Mouse (Mus musculus) myocyte (in vitro differentiated cells): ENCODE results near the gene Maz. TPM values are rescaled to one million over a fixed set of nuclear protein-coding genes. Genes with fewer than 3 reads are reported as not detected.

Experiments used
- H3K27me3 ChIP-seq: one replicate; pipeline ENCODE4 v1.6.1; 2011; ENCODE audit not compliant: control insufficient read depth, insufficient read depth, insufficient read length
- H3K36me3 ChIP-seq: one replicate; pipeline ENCODE4 v1.6.1; 2011; ENCODE audit not compliant: control insufficient read depth, insufficient read depth
- H3K4me2 ChIP-seq: one replicate; pipeline ENCODE4 v1.6.1; 2011; ENCODE audit warnings: low read depth, control low read depth
- H3K4me3 ChIP-seq: one replicate; pipeline ENCODE4 v1.5.1; 2011; ENCODE audit warnings: mild to moderate bottlenecking, control low read depth, moderate library complexity
- H3K79me2 ChIP-seq: one replicate; pipeline ENCODE4 v1.6.1; 2011; ENCODE audit not compliant: control insufficient read depth, insufficient read depth
- H3ac ChIP-seq: one replicate; pipeline ENCODE4 v1.6.1; 2011; ENCODE audit not compliant: control insufficient read depth, insufficient read length
- CEBPB ChIP-seq: IDR thresholded peaks from 2 replicates; pipeline ENCODE4 v1.6.1; 2011; ENCODE audit warnings: mild to moderate bottlenecking, moderate library complexity; ENCODE audit not compliant: poor library complexity, insufficient read depth, severe bottlenecking
- E2F4 ChIP-seq: IDR thresholded peaks from one replicate; pipeline ENCODE4 v1.6.1; 2011; ENCODE audit warnings: mild to moderate bottlenecking, control low read depth, moderate library complexity; ENCODE audit not compliant: insufficient read depth
- MAX ChIP-seq: IDR thresholded peaks from one replicate; pipeline ENCODE4 v1.6.1; 2011; ENCODE audit warnings: low read depth, mild to moderate bottlenecking, control low read depth
- MYOD1 ChIP-seq, 3 experiments: IDR thresholded peaks; one replicate each; pipeline ENCODE4 v1.6.1; 2011; ENCODE audit warnings: control low read depth in 2 of 3, low read depth in 2 of 3, mild to moderate bottlenecking in 2 of 3, moderate library complexity in 1 of 3; ENCODE audit not compliant: insufficient read length in 2 of 3, control insufficient read depth in 1 of 3
- MYOG ChIP-seq, 3 experiments: IDR thresholded peaks; one replicate each; pipeline ENCODE4 v1.6.1; 2011; ENCODE audit warnings: control low read depth in 2 of 3, low read depth in 2 of 3, mild to moderate bottlenecking in 2 of 3; ENCODE audit not compliant: insufficient read length in 2 of 3, control insufficient read depth in 1 of 3, insufficient read depth in 1 of 3
- POLR2A ChIP-seq: IDR thresholded peaks from one replicate; pipeline ENCODE4 v1.6.1; 2011; ENCODE audit warnings: low read depth, mild to moderate bottlenecking, control low read depth, moderate library complexity; ENCODE audit not compliant: insufficient read length
- POLR2AphosphoS2 ChIP-seq: IDR thresholded peaks from one replicate; pipeline ENCODE4 v1.6.1; 2011; ENCODE audit warnings: low read depth, control low read depth; ENCODE audit not compliant: insufficient read length
- REST ChIP-seq: IDR thresholded peaks from one replicate; pipeline ENCODE4 v1.6.1; 2011; ENCODE audit warnings: mild to moderate bottlenecking, control low read depth, moderate library complexity; ENCODE audit not compliant: insufficient read depth, insufficient read length
- SRF ChIP-seq: IDR thresholded peaks from one replicate; pipeline ENCODE4 v1.6.1; 2011; ENCODE audit warnings: low read depth; ENCODE audit not compliant: control insufficient read depth, insufficient read length
- TCF12 ChIP-seq: IDR thresholded peaks from one replicate; pipeline ENCODE4 v1.6.1; 2011; ENCODE audit warnings: mild to moderate bottlenecking, control low read depth; ENCODE audit not compliant: poor library complexity, insufficient read depth, severe bottlenecking
- TCF3 ChIP-seq: IDR thresholded peaks from one replicate; pipeline ENCODE4 v1.6.1; 2011; ENCODE audit warnings: low read depth, control low read depth; ENCODE audit not compliant: insufficient read length
- USF1 ChIP-seq: IDR thresholded peaks from one replicate; pipeline ENCODE4 v1.6.1; 2011; ENCODE audit warnings: low read depth, mild to moderate bottlenecking, control low read depth, moderate library complexity
- polyA plus RNA-seq: library from polyadenylated mRNA; unstranded; fragments of >200 nt; fragmentation: generic; extraction: Trizol; gene quantifications from one replicate; pipeline ENCODE4 v1.2.1, GENCODE M21; 2012; ENCODE audit warnings: missing spikeins

Gene Maz
- polyA plus RNA-seq, 1 experiment, result 115 TPM

GRCm38 (mm10) chr7:126996449-126996848 is 30.4 kb downstream of the Maz start:
- Histone ChIP-seq H3K4me2 (no peak overlapping the region), H3K36me3 (peaks cover 5% of the 10 kb centered on the region), H3K27me3 (no peaks in the 10 kb centered on the region), H3K4me3 (no peak overlapping the region), H3K79me2 (no peaks in the 10 kb centered on the region), H3ac (no peak overlapping the region)
- no peak for TF ChIP-seq MYOD1 (IDR thresholded peaks at IDR 0.05; ENCODE audit: control insufficient read depth in 1 of 3, insufficient read length in 2 of 3, low read depth in 2 of 3)
- TF ChIP-seq USF1, result no peak
- TF ChIP-seq POLR2A, result no peak
- no peak for TF ChIP-seq CEBPB
- TF ChIP-seq SRF, result no peak
- TF ChIP-seq TCF12, result no peak
- TF ChIP-seq MYOG (IDR thresholded peaks at IDR 0.05; ENCODE audit: control insufficient read depth in 1 of 3, insufficient read depth in 1 of 3, insufficient read length in 2 of 3, low read depth in 2 of 3), result no peak
- TF ChIP-seq TCF3, result no peak
- no peak for TF ChIP-seq MAX
- TF ChIP-seq REST, result no peak
- no peak for TF ChIP-seq POLR2AphosphoS2
- no peak for TF ChIP-seq E2F4

- H3ac ChIP-seq, result no peak overlapping the region
- H3K4me3 ChIP-seq, result no peak overlapping the region
- no peaks in the 10 kb centered on the region for H3K36me3 ChIP-seq
- H3K27me3 ChIP-seq, result no peaks in the 10 kb centered on the region
- TF ChIP-seq SRF (no peak), MAX (no peak), POLR2AphosphoS2 (no peak), USF1 (no peak), TCF3 (no peak), POLR2A (no peak), CEBPB (no peak), TCF12 (no peak), E2F4 (no peak), MYOD1 (IDR thresholded peaks at IDR 0.05; ENCODE audit: control insufficient read depth in 1 of 3, insufficient read length in 2 of 3, low read depth in 2 of 3) (no peak), MYOG (IDR thresholded peaks at IDR 0.05; ENCODE audit: control insufficient read depth in 1 of 3, insufficient read depth in 1 of 3, insufficient read length in 2 of 3, low read depth in 2 of 3) (no peak), REST (no peak)
- H3K4me2 ChIP-seq, result no peak overlapping the region
- H3K79me2 ChIP-seq, result no peaks in the 10 kb centered on the region
Observed at GRCm38 (mm10) chr7:126988816-126989215, 38.0 kb downstream of the Maz start.

- H3K4me3 ChIP-seq, result no peak overlapping the region
- H3K36me3 ChIP-seq, result no peaks in the 10 kb centered on the region
- no peaks in the 10 kb centered on the region for H3K27me3 ChIP-seq
- H3K4me2 ChIP-seq, result no peak overlapping the region
- H3K79me2 ChIP-seq, result no peaks in the 10 kb centered on the region
- no peak overlapping the region for H3ac ChIP-seq
- TF ChIP-seq POLR2AphosphoS2 (peak; percentile 56), MYOG (IDR thresholded peaks at IDR 0.05; ENCODE audit: control insufficient read depth in 1 of 3, insufficient read depth in 1 of 3, insufficient read length in 2 of 3, low read depth in 2 of 3) (peak in 2 of 3 experiments; percentile 26 to 65), MYOD1 (IDR thresholded peaks at IDR 0.05; ENCODE audit: control insufficient read depth in 1 of 3, insufficient read length in 2 of 3, low read depth in 2 of 3) (peak in 1 of 3 experiments; percentile 72), TCF12 (no peak), SRF (no peak), REST (no peak)
Observed at GRCm38 (mm10) chr7:126986319-126986718, 40.5 kb downstream of the Maz start.

GRCm38 (mm10) chr7:126984667-126985444 is 42.0 kb downstream of the Maz start:
- Histone ChIP-seq H3ac (no peak overlapping the region), H3K27me3 (no peaks in the 10 kb centered on the region), H3K4me2 (peak overlapping the region; percentile 9), H3K36me3 (peaks cover 5% of the 10 kb centered on the region), H3K4me3 (no peak overlapping the region), H3K79me2 (no peaks in the 10 kb centered on the region)
- TF ChIP-seq E2F4, result no peak
- TF ChIP-seq CEBPB, result no peak
- TF ChIP-seq POLR2AphosphoS2, result peak; percentile 61
- no peak for TF ChIP-seq REST
- TF ChIP-seq MAX, result no peak
- TF ChIP-seq POLR2A, result no peak
- peak; percentile 13 to 89 (median 67) for TF ChIP-seq MYOD1 (IDR thresholded peaks at IDR 0.05; ENCODE audit: control insufficient read depth in 1 of 3, insufficient read length in 2 of 3, low read depth in 2 of 3)
- peak; percentile 23 for TF ChIP-seq TCF12
- TF ChIP-seq MYOG (IDR thresholded peaks at IDR 0.05; ENCODE audit: control insufficient read depth in 1 of 3, insufficient read depth in 1 of 3, insufficient read length in 2 of 3, low read depth in 2 of 3), result peak; percentile 66 to 88 (median 66)
- TF ChIP-seq TCF3, result no peak
- TF ChIP-seq USF1, result peak; percentile 66
- TF ChIP-seq SRF, result no peak
